Mouse (Mus musculus) heart, adult 18-20 months (tissue): ENCODE data around the gene Mlkl. TPM values are rescaled to one million over a fixed set of nuclear protein-coding genes. Genes with fewer than 3 reads are reported as not detected.

Source experiments
- DNase-seq, 2 experiments: peaks; one replicate each; pipeline ENCODE4 v3.0.0; 2021 to 2022; ENCODE audit warnings: mixed read lengths in 1 of 2
- long read RNA-seq, 2 experiments: library from polyadenylated mRNA; stranded (forward); transcript quantifications; one replicate each; pipeline ENCODE4 v2.0.0; 2021
- total RNA-seq, 2 experiments: library from RNA; stranded (reverse); gene quantifications; 2 replicates each; pipeline ENCODE4 v1.2.3; 2021

Mlkl gene
- total RNA-seq = 1 to 10 TPM; 2.7 to 3.2 TPM
- long read RNA-seq, experiment 1, partial matches to known transcripts = 0 of 1 reads
- long read RNA-seq, experiment 1, other reads (novel, unspliced or antisense) = 1 of 1 reads
- long read RNA-seq, experiment 2, partial matches to known transcripts = 0 of 1 reads
- long read RNA-seq, experiment 2, other reads (novel, unspliced or antisense) = 0 of 1 reads

DNA sequence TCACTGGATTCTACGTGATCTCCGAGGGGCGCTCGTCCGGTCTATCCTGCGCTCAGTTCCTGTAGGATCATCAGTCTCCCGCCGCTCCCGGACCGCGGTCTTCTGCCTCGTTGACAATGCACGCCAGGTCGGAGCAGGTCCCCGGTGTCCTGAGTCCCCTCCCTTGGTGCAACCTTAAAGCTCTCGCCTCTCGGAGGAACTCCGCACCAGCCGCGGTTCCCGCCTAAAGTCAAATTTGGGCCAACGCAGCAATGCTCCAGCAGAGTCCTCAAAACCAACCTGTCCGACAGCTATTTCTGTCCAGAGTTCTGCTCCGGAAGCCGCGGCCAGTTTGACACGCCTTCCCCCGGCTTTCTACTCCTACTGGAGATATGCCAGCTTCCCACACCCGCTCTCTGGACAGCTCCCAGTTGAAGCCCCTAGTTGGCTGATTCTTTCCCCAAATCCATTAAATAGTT lies at the start of gene Mlkl:
Gene Mlkl (minus strand): TSS at position 288 of the 458 bp plus-strand sequence.
- DNase-seq = peak; percentile 73 to 76

DNA sequence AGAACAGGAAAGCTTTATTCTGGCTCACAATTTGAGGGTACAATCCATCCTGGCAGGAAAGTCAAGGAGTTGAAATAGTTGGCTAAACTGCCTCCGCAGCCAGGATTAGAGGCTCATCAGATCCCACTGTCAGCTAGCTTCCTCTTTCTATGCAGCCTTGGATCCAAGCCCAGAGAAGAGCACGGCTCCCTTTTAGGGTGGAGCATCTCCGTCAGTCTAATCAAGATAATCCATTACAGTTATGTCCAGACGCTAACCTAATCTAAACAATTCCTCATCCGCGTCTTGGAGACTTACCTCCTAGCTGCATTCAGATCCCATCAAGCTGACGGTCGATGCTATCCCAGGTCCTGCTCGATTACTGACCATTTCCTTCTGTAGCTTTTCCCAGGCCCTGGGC lies 47.9 kb upstream of the Mlkl start:
- DNase-seq = no peak

DNA sequence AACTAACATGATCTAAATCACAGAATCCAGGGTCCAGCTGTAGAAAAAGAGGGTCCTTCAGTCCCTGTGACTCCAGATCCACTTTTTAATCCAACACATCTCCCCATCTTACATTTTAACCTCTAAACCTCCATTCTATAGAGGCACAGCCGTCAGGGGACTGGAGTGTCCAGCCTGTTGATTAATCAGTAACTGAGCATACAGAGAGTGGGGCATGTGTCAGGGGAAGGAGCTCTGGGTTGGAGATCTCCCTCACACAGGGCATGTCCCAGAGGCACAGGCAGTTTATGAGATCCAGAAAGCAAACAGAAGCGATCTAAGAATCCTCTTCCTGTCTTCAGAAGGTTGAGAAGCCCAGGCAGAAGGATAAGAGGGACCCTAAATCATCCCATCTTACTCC lies 46.7 kb upstream of the Mlkl start:
- DNase-seq = no peak

DNA sequence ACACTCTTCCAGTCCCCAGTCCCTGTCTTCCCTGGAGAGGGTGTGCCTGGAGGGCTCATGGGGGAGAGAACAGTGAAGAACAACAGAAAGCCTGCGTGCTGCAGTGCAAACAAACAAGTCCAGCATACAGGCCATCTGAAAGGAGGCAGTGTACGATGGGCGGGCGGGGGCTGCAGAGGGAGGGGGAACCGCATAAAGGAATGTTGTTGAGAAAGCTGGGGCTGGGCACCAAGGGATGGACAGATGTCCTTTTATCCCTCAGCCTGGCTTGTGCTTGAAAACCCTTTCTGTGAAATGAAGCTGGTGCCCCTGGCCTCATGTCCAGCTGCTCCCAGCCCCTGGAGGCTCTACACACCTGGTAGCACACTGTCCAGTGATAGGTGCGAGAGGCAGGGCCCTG lies 37.2 kb upstream of the Mlkl start:
- DNase-seq = no peak

DNA sequence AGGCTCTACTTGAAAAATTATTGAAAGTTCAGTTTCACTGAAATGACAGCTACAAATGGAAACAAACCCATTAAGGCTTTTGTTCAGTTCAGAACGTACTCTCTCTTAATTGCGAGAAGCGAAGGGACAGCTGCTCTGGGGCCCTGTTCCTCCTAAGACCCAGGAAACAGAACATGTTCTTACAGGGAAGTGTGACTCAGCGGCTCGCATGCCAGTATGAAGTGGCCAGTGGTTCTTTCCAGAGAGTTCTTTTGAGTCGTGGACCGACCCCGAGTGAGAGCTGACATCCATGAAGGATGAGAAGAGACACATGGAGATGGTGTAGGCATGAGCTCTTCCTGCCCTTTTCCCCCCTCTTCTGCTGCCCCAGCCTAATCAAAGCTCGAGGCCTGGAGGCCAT lies 31.7 kb upstream of the Mlkl start:
- DNase-seq = no peak

DNA sequence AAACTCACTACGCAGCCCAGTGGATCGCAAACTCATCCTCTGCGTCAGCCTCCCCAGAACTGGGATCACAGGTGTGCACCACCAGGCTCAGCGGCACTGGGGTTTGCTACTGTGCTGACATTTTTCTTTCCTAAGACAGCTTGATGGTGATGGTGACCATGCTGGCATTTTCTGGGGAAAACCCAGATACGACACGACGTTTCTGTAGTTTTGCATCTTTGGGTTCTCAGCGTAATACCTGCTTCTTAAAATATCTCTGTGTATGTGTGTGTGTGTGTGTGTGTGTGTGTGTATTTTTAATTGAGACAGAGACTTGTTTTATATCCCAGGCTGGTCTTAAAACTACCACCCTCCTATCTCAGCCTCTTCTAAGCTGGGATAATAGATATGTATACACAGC lies 29.4 kb upstream of the Mlkl start:
- DNase-seq = no peak

DNA sequence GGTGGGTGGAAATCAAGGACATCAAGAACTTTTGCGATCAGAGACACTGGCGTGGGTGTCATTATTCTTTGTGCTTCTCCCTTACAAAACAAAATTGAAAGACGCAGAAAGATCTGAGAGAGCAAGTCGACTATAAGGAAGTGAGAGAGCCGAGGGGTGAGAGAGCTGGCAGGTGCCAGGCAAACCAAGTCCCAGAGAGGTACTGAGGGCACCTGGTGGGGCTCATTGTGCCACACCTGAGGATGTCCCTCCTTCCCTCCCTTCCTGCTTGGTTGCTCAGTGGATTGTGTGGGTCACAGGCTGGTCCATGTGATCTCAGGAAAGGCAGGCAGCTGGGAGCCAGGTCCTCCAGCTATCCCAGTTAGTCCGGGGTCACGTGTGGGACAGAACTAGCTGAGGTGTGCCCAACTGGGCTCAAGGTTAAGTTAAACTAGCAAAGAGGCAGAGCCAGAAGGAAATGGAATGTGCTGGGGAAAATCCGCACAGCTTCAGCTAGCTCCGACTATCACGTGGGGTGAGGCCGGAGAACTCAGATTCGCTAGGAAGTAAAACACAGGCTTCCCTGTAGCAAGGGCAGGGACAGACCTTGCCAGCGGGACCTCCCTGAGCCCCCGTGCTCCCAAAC lies 28.7 kb upstream of the Mlkl start:
- peak; percentile 50 to 76 for DNase-seq

DNA sequence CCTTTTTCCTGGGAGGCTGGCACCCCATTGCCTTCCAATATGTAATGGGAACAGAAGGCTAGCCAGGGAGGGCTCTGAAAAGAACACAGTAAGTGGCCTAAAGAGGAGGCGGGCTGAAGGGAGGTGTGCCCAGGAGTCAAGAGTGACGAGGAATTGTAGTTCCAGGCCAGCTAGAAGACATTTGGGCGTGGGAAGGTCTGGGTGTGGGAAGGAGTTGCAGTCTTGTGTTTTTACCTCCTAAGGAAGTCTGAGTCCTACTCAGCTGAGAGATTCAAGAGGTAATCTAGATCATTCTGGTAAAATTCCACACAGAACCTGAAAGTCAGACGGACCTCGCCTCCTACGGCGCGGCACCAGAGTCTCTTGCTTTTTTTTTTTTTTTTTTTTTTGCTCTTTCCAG lies 25.5 kb upstream of the Mlkl start:
- no peak for DNase-seq

DNA sequence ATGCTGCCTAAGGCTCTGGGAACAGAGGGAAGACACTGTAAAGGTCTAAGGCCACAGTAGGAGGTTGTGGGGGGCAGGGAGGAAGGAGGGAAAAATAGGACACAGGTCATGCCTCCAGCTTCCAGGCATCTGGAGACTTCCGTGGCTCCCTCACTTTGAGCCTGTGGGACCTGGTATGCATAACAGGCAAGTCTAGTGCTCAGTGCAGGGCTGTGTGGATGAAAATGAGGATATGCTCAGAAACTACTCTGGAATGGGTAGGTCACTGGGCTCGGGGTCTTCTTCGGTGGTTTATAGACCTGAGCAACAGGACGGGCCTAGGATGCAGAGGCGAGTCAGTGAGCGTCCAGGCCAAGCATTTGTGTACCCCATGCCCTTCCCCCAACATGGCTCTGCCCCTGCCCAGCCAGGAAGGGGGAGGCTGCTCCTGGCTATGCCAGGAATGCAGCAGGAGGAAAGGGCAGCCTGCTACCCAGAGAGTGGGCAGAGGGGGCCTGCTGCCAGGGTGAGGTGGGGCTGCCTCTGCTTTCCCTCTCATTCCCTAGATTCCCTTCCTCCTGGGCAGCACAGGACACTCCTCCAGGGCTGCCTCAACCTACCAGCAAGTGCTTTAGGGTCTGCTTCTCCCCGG lies 22.7 kb upstream of the Mlkl start:
- DNase-seq = no peak

DNA sequence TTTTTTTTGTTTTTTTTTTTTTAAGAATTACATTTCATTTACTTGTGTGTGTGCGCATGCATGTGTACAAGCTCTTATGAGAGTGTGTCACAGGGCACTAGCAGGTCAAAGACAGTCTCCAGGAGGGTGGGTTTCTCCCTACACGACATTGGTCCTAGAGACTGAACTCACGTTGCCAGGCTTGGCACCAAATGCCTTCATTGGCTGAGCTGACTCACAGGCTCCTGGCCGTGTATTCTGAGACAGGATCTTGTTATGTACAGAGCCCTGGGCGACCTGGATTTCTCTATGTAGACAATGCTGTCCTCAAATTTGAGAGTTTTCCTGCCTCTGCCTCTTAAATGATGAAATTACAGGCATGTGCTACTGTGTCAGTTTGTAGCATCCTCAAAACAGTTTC lies 22.0 kb upstream of the Mlkl start:
- DNase-seq = no peak

DNA sequence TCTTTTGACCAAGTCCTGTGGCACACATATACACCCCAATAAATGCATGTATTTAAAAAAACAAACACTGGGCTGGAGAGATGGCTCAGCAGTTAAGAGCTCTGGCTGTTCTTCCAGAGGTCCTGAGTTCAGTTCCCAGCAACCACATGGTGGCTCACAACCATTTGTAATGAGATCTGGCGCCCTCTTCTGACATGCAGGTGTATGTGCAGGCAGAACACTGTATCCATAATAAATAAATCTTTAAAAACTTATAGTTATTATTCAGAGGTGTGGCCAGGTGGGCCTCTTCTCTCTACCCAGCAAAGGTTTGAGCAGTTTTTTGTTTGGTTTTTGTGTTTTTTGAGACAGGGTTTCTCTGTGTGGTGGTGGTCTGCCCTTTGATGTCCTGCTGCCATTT lies 20.9 kb upstream of the Mlkl start:
- no peak for DNase-seq

DNA sequence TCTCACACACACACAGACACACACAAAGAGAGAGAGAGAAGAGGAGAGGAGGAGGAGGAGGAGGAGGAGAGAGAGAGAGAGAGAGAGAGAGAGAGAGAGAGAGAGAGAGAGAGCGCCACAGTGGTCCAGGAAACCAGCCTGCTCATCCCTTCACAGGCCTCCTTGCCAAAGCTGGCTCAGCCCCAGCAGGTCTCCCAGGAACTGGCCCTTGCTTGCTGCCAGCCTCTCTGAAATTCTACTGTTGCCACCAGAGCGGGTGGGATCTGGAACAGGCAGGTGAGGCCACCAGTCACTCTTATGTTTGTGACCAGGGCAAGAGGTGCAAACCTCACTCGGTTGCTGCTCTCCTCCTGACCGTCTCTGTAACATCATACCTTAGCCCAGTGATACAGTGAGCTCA lies 19.5 kb upstream of the Mlkl start:
- DNase-seq = no peak

DNA sequence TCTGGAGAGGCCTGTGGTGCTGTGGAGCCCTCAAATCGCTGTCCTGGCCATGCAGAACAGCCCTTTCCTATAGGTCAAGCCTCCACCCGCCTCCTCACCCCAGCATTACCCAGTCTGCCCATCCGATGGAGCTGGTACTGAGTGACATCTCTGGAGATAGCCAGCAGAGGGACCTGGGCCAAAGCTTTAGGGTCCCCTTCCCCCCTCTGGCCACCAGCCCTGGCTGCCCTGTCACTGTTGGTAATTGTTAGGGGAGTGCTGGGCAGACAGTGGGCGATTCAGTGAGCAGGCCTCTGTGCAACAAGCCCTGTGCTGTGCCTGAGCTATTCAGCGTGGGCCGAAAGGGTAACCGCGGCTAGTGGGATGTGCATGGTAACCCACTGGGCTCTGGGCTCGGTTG lies 15.5 kb upstream of the Mlkl start:
- no peak for DNase-seq

DNA sequence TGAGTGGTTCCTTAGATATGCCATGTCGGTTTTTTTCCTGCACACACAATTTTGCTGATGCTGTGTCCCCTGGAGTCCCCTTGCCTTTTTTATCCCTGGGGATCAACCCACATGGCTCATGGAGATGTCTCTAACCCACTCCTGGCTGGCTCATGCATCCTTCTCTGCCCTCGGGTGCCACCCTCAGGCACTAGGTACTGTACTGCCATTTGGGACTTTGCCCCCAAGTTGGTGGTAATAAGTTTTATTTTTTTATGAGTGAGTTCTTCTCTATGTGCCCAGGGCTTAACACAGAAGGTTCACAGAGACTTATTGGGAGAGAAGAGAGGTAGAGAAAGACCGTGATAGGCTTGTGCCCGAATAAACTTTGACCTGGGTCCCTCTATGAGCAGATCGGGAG lies 14.3 kb upstream of the Mlkl start:
- no peak for DNase-seq

DNA sequence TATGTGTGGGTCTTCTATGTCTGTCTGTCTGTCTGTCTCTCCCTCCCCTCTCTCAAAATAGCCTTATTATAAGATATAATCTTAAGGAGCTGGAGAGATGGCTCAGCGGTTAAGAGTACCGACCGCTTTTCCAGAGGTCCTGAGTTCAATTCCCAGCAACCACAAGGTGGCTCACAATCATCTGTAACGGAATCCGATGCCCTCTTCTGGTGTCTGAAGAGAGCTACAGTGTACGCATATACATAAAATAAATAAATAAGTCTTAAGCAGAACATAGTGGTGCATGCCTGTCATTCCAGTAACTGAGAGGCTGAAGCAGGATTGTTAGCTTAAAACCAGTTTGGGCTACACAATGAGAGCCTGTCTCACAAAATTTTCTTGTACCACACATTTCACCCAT lies 12.6 kb upstream of the Mlkl start:
- no peak for DNase-seq

DNA sequence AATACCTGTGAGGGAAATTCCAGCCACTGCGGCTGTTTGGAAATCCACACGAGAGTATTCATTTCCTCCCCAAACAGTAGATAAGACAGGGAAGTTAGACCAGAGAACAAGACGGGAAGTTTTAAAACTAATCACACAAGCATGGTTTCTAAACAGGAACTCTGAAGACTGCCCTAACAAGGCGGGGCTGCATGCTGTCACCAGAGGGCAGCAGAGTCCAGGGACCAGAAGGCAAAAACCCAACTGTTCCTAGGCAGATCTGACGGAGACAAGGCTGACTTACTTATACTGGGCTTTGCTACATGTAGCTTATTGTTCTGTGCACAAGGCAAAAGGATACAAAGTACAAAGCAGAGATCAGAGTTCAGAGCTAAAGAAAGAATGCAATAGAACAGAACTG lies 5.2 kb upstream of the Mlkl start:
- DNase-seq = peak; percentile 82 to 90

DNA sequence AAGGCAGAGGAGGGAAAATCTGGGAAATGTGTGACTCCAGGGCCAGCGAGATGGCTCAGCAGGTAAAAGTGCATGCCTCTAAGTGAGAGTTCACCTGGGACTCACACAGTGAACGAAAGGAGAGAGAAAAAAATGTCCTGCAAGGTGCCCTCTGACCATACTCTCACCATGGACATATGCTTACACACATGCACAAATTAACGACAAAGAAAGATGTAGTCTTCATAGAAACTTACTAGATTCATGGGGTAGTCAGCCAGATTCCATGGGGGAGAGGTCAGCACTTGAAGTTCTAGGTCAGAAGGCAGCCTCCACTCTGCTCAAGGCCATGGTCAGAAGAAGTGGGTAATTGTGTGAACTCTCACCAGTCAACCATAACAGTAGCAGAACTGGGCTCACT lies 2.2 kb upstream of the Mlkl start:
- no peak for DNase-seq

DNA sequence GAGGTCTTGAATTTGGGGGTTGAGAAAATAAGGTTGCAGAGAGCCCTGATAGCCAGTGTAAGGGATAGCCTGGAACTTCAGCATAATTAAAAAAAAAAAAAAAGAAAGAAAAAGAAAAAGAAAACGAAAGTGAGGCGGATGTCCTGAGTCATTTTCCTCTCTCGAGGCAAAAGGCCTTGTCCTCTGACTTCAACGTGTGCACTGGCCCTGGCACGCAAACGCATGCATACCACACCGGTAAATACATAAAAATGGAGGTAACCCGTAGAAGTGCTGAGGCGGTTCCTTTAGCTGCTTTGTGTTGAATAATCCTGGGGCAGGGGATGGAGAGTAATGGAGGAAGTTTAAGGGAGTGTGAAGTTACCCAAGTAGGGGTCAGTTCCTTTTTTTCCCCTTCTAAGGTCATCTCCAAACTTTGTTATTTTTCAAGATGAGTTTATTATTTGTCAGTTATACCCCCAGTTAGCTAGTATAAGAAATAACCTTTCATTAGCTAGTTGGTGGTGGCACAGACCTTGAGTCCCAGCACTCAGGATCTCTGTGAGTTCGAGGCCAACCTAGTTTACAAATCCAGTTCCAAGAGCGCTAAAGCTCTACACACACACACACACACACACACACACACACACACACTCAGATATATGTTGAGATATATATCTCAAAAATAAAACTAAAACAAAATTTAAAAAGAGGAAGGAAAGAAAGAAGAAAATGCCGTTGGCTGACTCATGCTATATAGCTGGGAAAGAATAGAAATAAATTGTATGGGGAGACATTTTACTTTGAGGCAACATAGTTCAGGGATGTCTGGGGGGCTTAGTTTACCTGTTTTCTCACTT lies 612 bp upstream of the Mlkl start:
- DNase-seq = peak in 1 of 2 experiments; percentile 38

DNA sequence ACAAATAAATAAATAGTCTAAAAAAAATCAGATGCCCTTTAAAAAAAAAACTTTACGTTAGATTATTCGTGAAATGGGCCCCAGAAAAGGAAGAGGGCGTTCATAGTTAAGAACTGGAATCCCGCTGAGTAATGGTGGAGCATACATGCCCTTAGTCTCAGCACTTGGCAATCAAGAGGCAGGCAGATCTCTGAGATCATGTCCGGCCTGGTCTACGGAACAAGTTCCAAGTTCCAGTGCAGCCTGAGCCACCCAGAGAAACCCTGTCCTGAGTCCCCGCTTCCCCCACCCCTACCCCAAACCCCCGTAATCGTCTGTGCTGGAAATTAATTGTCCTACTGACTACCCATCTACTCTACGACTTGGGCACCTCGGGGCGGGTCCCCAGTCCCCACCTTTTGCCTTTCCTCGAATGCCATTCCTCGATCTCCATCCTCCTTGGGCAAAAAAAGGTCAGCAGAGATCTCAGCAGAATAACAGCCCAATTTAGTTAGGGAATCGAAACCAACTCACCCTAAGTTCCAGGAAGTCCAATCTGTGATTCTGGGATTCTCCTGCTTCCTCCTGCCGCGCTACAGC lies 577 bp downstream of the Mlkl start:
- peak in 1 of 2 experiments; percentile 66 for DNase-seq

DNA sequence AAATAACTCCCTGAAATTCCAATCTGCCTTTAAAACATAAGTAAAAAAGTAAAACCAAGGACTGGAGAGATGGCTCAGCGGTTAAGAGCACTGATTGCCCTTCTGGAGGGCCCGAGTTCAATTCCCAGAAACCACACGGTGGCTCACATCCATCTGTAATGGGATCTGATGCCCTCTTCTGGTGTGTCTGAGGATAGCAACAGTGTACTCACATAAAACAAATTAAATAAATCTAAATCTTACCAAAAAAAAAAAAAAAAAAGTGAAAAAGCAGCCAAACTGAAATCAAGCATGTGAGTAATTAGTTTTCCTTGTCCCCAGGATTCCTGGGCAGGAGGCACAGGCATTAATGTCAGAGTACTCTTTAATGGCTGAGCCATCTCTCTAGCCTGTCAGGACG lies 1.3 kb downstream of the Mlkl start:
- no peak for DNase-seq

DNA sequence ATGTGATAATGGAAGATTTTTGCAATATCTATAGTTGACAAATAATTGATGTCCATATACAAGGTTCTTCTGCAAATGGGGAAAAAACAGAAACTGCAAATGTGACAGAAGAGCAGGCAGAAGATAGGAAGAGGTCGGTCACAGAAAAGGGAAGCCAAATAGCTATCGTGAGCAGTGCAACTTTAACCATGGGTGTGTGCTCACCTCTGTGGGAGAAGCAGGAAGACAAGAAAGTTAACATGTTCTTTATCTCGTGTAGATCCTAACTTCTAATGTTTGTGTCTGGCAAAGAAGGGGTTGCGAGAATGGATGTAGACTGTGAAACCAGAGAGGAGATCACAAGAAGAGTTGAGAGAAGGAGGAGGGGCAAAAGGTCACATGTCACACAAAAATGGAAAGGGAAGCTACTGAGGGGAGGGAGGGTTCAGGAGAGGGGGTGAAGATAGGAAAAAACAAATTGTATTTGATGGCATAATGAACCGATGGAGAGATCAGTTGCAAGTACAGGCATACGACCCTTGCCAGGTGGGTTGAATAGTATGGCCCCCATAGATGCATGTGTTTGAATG lies 12.7 kb downstream of the Mlkl start:
- DNase-seq = no peak

DNA sequence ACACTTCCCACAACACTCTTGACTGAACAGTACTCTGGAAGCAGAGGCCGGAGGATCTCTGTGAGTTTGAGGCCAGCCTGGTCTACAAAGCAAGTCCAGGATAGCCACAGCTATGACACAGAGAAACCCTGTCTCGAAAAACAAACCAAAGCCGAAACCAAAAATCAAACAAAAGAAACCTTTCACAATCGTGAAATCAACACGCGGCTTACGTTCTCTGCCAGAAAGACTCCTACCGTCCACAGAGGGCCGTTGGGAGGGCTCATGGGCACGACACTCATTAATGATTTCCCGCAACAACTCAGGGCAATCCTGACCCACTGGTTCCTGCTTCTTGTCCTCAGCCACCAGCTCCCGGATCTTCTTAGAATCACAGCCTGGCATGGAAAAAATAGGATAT lies 23.2 kb downstream of the Mlkl start:
- no peak for DNase-seq
